In the genomic region with DNA sequence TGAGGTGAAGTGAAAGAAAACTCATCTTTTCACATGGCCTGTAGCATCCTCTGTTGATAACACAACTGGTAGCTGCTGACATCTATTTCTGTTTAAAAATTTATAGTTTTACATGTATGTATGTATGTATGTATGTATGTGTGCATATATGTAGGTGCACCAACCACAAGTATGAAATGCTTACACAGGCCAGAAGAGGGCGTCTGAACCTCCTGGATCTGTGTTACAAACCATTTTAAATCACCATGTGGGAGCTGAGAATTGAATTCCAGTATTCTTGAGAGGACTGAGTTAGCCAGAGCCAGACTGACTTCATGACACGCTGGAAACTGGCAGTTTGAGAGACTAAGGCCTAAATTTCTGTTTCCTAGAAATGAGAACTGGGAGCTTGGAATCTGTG, we compare ENCODE assay signal across 18 mouse cellular contexts. TPM values are rescaled to one million over a fixed set of nuclear protein-coding genes. Genes with fewer than 3 reads are reported as not detected.
DNase-seq lines count a peak whose midpoint lies in the region; ATAC-seq and TF ChIP-seq lines count a peak whose summit lies in the region.
"Had no signal": no experiment of that assay in that cellular context is flagged by ENCODE, and none has a peak within 500 bp of the region (broad histone marks: within the 10 kb centered on the region; RNA-seq: fewer than 3 reads in every experiment).

No protein-coding gene starts in this region.

- in situ Hi-C loops in ES-E14 (cut with MboI; ENCODE audit: low sequenced_read_pairs in 2 of 2, unreplicated experiment in 2 of 2): loop anchor here in 1 of 2 experiments (25.0 kb wide), 1 partner anchor 321 kb away; no protein-coding TSS in a partner anchor

- H3K27ac ChIP-seq in lung, embryonic 14.5 days (ENCODE audit: low read depth): no peak overlapping the region
- no peak overlapping the region for H3K27ac ChIP-seq in ES-E14 (ENCODE audit: insufficient read depth, low read depth, low read length, poor library complexity, severe bottlenecking)
- H3K27ac ChIP-seq: forebrain, embryonic 12.5 days; hindbrain, embryonic 12.5 days; limb, embryonic 12.5 days; liver, embryonic 15.5 days; midbrain, embryonic 10.5 days had no signal

- H3K9me3 ChIP-seq in lung, embryonic 14.5 days (ENCODE audit: low read depth, low read length): no peaks in the 10 kb centered on the region
- H3K9me3 ChIP-seq in ES-E14 (ENCODE audit: control insufficient read depth, insufficient read depth, low read depth, low read length): no peaks in the 10 kb centered on the region
- H3K9me3 ChIP-seq: forebrain, embryonic 12.5 days; G1E; hindbrain, embryonic 12.5 days; limb, embryonic 12.5 days; liver, embryonic 15.5 days; midbrain, embryonic 10.5 days had no signal

- 68% methylated on average over 2 of the region's 2 CpGs for WGBS in lung, embryonic 14.5 days

- peak; percentile 54 for DNase-seq in heart, adult 11 months
- DNase-seq in heart, postnatal 14 days: no peak
- no peak for DNase-seq in lung, embryonic 14.5 days
- DNase-seq in lung, postnatal 36 days: no peak
- DNase-seq in ES-E14 (ENCODE audit: low read depth, low spot score): no peak
- DNase-seq in splenic B cell, adult 2 months (ENCODE audit: low read depth, low spot score): peak; percentile 35
- DNase-seq: cerebellum, adult 9-10 months; gastrocnemius, postnatal 14 days; heart, postnatal 10 days; right cerebral cortex, postnatal 4 days had no signal

- ATAC-seq in lung, embryonic 14.5 days (ENCODE audit: insufficient read depth): no peak
- ATAC-seq in megakaryocyte-erythroid progenitor cell, adult 5-6 weeks (replicated peaks; ENCODE audit: low FRiP score, low TSS enrichment, poor library complexity, severe bottlenecking): no peak

- H3K27me3 ChIP-seq in lung, embryonic 14.5 days (ENCODE audit: insufficient read depth, low read length): no peaks in the 10 kb centered on the region
- H3K27me3 ChIP-seq in splenic B cell, adult 2 months (ENCODE audit: control insufficient read depth, insufficient read depth, low read length, poor library complexity, severe bottlenecking): no peaks in the 10 kb centered on the region
- H3K27me3 ChIP-seq: forebrain, embryonic 12.5 days; hindbrain, embryonic 12.5 days; limb, embryonic 12.5 days had no signal

- H3K4me2 ChIP-seq in lung, embryonic 14.5 days: no peak overlapping the region
- H3K4me2 ChIP-seq: forebrain, embryonic 12.5 days; heart, embryonic 11.5 days; hindbrain, embryonic 12.5 days; limb, embryonic 12.5 days; liver, embryonic 15.5 days had no signal

- intact Hi-C loops in heart, postnatal 14 days (cut with DNase I): no loop called here

- H3K4me3 ChIP-seq in lung, embryonic 14.5 days (ENCODE audit: low read depth, low read length): no peak overlapping the region
- H3K4me3 ChIP-seq in ES-E14 (ENCODE audit: insufficient read depth in 1 of 2, low read depth in 1 of 2, low read length in 2 of 2, poor library complexity in 1 of 2, severe bottlenecking in 1 of 2): no peak overlapping the region
- H3K4me3 ChIP-seq: forebrain, embryonic 12.5 days; hindbrain, embryonic 12.5 days; limb, embryonic 12.5 days; liver, embryonic 15.5 days; midbrain, embryonic 10.5 days had no signal

- H3K36me3 ChIP-seq in lung, embryonic 14.5 days (ENCODE audit: insufficient read depth): no peaks in the 10 kb centered on the region
- H3K36me3 ChIP-seq in ES-E14 (ENCODE audit: control insufficient read depth, insufficient read depth, low read length, poor library complexity, severe bottlenecking): no peaks in the 10 kb centered on the region
- H3K36me3 ChIP-seq in splenic B cell, adult 2 months (ENCODE audit: control insufficient read depth, insufficient read depth, low read length, poor library complexity, severe bottlenecking): no peaks in the 10 kb centered on the region
- H3K36me3 ChIP-seq: forebrain, embryonic 12.5 days; G1E; hindbrain, embryonic 12.5 days; limb, embryonic 12.5 days; liver, embryonic 15.5 days; midbrain, embryonic 10.5 days had no signal

- no peak overlapping the region for H3K9ac ChIP-seq in lung, embryonic 14.5 days
- no peak overlapping the region for H3K9ac ChIP-seq in ES-E14 (ENCODE audit: insufficient read depth, low read depth, low read length, poor library complexity, severe bottlenecking)
- H3K9ac ChIP-seq: forebrain, embryonic 12.5 days; hindbrain, embryonic 12.5 days; limb, embryonic 12.5 days; liver, embryonic 15.5 days had no signal

- H3K4me1 ChIP-seq in lung, embryonic 14.5 days (ENCODE audit: insufficient read depth): no peaks in the 10 kb centered on the region
- no peaks in the 10 kb centered on the region; a peak in 1 of 4 replicates for H3K4me1 ChIP-seq in ES-E14 (ENCODE audit: control insufficient read depth in 2 of 2, insufficient read depth in 2 of 2, low read length in 2 of 2, poor library complexity in 1 of 2)
- H3K4me1 ChIP-seq: forebrain, embryonic 12.5 days; hindbrain, embryonic 12.5 days; limb, embryonic 12.5 days; midbrain, embryonic 10.5 days had no signal

- TF ChIP-seq CTCF in lung, embryonic 14.5 days (IDR thresholded peaks at IDR 0.05; ENCODE audit: low read depth): peak; percentile 29; the same call in 1 of the 2 replicates

TF ChIP-seq in ES-E14, 5 proteins besides CTCF, POLR2A, EP300 and RAD21:
- TF ChIP-seq ZC3H11A (IDR thresholded peaks at IDR 0.05; ENCODE audit: borderline replicate concordance, low read depth, low read length) (0 out of 2 replicates have a peak, but pooled peaks have one; percentile 11), HCFC1 (IDR thresholded peaks at IDR 0.05; ENCODE audit: borderline replicate concordance, insufficient read depth, low read length) (no peak)

RNA-seq across cellular contexts. Expression of a gene that starts 13.2 kb away (rescaled TPM):
- 10 to 100 TPM; 49.4 to 54.4 TPM for total RNA-seq in heart, postnatal 14 days (2021)
- polyA plus RNA-seq in lung, embryonic 14.5 days (2014; fragmentation: Nextera tagmentation; extraction: Ambion mirVana): 18.9 and 21.3 TPM in 2 replicates
- 17.6 and 23.2 TPM in 2 replicates for total RNA-seq in ES-E14 (2012; rRNA removed)
- total RNA-seq in megakaryocyte-erythroid progenitor cell, adult 5-6 weeks (2014; fragmentation: Nextera tagmentation): 9.7 and 12.3 TPM in 2 replicates
- 11.7 and 15.5 TPM in 2 replicates for total RNA-seq in megakaryocyte-erythroid progenitor cell, adult 5-6 weeks (2017)

RNA-seq across cellular contexts. Expression of a gene that starts 32.9 kb away (rescaled TPM):
- 10 to 100 TPM; 27.7 to 29.7 TPM for total RNA-seq in heart, postnatal 14 days (2021)
- polyA plus RNA-seq in lung, embryonic 14.5 days (2014; fragmentation: Nextera tagmentation; extraction: Ambion mirVana): 18.6 and 19.7 TPM in 2 replicates
- 9.9 and 11.9 TPM in 2 replicates for total RNA-seq in ES-E14 (2012; rRNA removed)
- total RNA-seq in megakaryocyte-erythroid progenitor cell, adult 5-6 weeks (2014; fragmentation: Nextera tagmentation): 29.7 and 38.8 TPM in 2 replicates
- total RNA-seq in megakaryocyte-erythroid progenitor cell, adult 5-6 weeks (2017): 13.4 and 16.6 TPM in 2 replicates

Comparison
In these comparisons a context has a peak if more than half of its experiments do, and no peak if none do; other contexts are left out.
1. DNase-seq: peak in heart, adult 11 months (single experiment) and splenic B cell, adult 2 months (single experiment); none in heart, postnatal 14 days (0 of 2), lung, embryonic 14.5 days (single experiment), lung, postnatal 36 days (single experiment) and ES-E14 (single experiment).